Mouse (Mus musculus): ENCODE results near the gene F3. TPM values are rescaled to one million over a fixed set of nuclear protein-coding genes. Genes with fewer than 3 reads are reported as not detected.

Gene F3
- polyA plus RNA-seq, 1 experiment from 2014 or later = 0.48 TPM

DNA sequence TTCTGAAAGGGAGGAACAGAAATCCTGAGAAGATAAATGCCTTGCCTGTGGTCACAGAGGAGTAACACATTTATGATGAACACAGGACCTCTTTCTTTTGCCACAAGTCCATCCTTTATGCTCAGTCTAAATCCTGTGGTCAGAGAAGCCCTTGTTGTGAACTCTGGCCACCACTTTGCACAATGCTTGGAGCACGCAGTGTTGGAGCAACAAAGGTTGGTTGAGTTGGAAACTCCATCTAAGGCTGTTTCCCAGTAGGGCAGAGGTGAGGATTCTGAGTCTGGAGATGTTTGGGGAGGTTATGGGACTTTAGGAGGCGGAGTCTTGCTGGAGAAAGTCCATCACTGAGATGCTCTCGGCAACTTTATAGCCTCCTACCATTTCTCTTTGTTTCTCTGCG, 16.2 kb upstream of the F3 start:
- Histone ChIP-seq H3K36me3 (replicated peaks) (no peaks in the 10 kb centered on the region), H3K4me3 (replicated peaks) (no peak overlapping the region), H3K27ac (replicated peaks) (no peak overlapping the region), H3K9ac (no peak overlapping the region), H3K4me1 (replicated peaks) (no peaks in the 10 kb centered on the region), H3K27me3 (peaks cover 3% of the 10 kb centered on the region; the same call in 1 of the 2 replicates), H3K4me2 (no peak overlapping the region), H3K9me3 (replicated peaks) (no peaks in the 10 kb centered on the region)
- no peak for ATAC-seq (ENCODE audit: insufficient read depth)
- WGBS (ENCODE audit: insufficient replicate concordance) = 76% methylated on average over 4 of the region's 4 CpGs

DNA sequence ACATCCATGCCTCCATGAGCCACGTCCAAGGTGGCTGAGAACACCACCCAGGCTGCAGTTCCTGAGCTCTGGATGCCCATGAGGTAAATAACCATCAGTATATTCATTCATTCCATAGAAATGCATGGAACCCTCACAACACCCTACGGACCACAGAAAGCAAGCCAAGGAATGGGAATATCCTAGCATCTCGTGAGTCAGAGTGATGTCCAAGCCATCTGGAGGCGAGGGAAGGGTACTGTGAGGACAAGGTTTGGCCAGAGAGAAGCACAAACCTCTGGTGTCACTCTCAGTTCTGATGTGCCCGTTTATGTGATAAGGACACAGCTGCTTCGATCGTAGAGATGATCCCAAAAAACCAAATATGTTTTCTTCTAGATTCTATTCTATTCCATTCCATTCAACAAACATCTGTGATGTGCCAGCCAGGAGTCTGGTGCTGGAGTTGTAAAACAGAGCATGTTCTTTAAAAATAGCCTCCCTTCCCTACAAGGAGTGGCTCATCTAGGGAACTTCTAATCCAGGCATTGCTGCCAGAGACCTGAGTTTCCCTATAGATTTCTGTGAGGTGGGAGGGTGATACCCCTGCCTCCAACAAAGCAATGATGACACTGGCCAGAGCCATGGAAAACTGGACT, 12.3 kb upstream of the F3 start:
- WGBS (ENCODE audit: insufficient replicate concordance) = 61% methylated on average over 7 of the region's 7 CpGs
- ATAC-seq (ENCODE audit: insufficient read depth) = no peak
- Histone ChIP-seq H3K27ac (replicated peaks) (no peak overlapping the region), H3K9ac (no peak overlapping the region), H3K4me1 (replicated peaks) (no peaks in the 10 kb centered on the region), H3K36me3 (replicated peaks) (no peaks in the 10 kb centered on the region), H3K9me3 (replicated peaks) (no peaks in the 10 kb centered on the region), H3K4me3 (replicated peaks) (no peak overlapping the region), H3K27me3 (peaks cover 3% of the 10 kb centered on the region; the same call in 1 of the 2 replicates), H3K4me2 (no peak overlapping the region)

DNA sequence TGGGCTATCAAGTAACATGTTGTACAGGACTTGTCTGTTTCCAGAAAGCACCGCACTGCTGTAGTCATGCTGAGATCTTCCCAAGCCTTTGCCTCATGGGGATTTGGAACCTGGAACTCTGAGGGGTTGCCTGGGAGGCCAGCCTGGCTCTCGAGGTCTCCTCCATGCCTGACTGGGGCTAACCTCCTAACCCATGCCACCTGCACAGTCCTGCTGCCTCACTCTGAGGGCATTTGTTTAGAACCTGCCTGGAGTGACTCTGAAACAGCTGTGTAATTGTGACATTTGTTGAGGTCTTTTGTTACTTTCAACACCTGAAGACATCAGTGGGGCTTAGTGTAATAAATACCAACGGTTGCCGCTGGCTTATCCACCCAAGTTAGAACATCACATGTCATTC, 11.1 kb upstream of the F3 start:
- WGBS (ENCODE audit: insufficient replicate concordance) = 61% methylated on average over 4 of the region's 4 CpGs
- peaks cover 3% of the 10 kb centered on the region; the same call in 1 of the 2 replicates for H3K27me3 ChIP-seq
- no peak overlapping the region for H3K27ac ChIP-seq (replicated peaks)
- H3K4me1 ChIP-seq (replicated peaks) = no peaks in the 10 kb centered on the region
- ATAC-seq (ENCODE audit: insufficient read depth) = no peak
- H3K9ac ChIP-seq = no peak overlapping the region
- H3K9me3 ChIP-seq (replicated peaks) = no peaks in the 10 kb centered on the region
- no peaks in the 10 kb centered on the region for H3K36me3 ChIP-seq (replicated peaks)
- H3K4me2 ChIP-seq = no peak overlapping the region
- H3K4me3 ChIP-seq (replicated peaks) = no peak overlapping the region

DNA sequence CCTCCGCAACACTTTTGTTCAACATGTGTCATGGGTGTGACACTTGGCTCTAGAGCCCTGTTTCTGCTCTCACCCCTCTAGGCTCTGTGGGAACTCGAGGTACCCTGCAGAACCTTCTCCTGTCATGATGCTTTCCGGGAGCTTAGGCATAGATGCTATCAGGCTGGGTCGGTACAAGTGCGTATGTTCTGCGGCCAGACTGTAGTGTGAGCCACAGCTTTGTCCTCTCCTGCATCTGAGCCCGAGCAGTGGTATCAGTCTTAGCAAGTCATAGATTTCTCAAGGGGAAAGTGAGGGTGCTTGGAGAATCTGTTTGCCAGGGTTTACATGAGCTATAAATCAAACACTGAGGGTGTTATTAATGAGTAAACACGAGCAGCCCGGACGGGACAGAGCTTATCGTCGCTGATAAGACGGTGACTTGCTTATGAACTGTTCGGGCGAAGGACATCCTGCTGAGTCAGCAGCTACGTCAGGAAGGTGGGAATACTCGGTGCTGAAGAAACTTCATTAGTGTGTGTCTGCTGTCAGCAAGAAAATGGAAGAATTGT, 10.1 kb upstream of the F3 start:
- H3K27ac ChIP-seq (replicated peaks) = no peak overlapping the region
- no peak overlapping the region for H3K4me3 ChIP-seq (replicated peaks)
- 32% methylated on average over 17 of the region's 17 CpGs for WGBS (ENCODE audit: insufficient replicate concordance)
- H3K9me3 ChIP-seq (replicated peaks) = no peaks in the 10 kb centered on the region
- no peaks in the 10 kb centered on the region for H3K36me3 ChIP-seq (replicated peaks)
- H3K4me1 ChIP-seq (replicated peaks) = no peaks in the 10 kb centered on the region
- ATAC-seq (ENCODE audit: insufficient read depth) = no peak
- peaks cover 3% of the 10 kb centered on the region; the same call in 1 of the 2 replicates for H3K27me3 ChIP-seq
- H3K4me2 ChIP-seq = no peak overlapping the region
- no peak overlapping the region for H3K9ac ChIP-seq

DNA sequence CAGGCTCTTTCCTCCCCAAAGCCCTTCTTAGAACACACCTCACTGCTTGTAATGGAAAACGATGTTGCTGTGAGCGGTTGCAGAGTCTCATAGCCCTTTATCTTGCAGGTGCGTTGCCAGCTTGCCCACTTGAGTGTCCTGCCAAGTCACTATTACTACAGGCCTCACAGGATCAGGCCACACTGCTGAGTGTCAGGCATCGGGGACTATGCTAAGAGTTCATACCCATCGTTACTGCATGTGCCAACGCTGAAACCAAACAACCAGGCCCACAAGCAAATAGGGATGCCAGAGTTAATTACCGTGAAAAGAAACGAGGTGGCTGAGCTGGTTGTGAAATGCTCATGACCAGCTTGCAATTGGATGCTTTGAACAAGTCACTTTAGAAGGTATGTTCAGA, 9.5 kb upstream of the F3 start:
- Histone ChIP-seq H3K4me3 (replicated peaks) (no peak overlapping the region), H3K4me2 (no peak overlapping the region), H3K9ac (no peak overlapping the region), H3K27me3 (peaks cover 3% of the 10 kb centered on the region; the same call in 1 of the 2 replicates), H3K27ac (replicated peaks) (no peak overlapping the region), H3K4me1 (replicated peaks) (no peaks in the 10 kb centered on the region), H3K9me3 (replicated peaks) (no peaks in the 10 kb centered on the region), H3K36me3 (replicated peaks) (no peaks in the 10 kb centered on the region)
- ATAC-seq (ENCODE audit: insufficient read depth) = no peak
- WGBS (ENCODE audit: insufficient replicate concordance) = 68% methylated on average over 8 of the region's 8 CpGs

DNA sequence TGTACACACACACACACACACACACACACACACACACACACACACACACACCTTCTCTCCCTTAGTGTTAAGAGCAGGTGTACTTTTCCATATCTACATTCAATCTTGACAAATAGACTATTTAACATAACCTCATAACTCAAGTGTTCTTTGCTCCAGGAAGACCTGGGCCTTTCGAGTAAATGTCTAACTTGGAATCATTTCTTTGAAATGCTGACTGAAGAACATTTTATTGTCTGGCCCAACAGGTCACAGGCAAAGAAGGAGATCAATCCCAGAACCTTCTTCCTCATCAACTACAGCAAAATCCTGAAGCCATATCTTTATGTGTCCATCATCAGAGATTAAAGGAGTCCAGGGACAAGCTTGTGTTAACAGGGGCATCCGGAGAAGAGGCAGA, 8.9 kb upstream of the F3 start:
- Histone ChIP-seq H3K36me3 (replicated peaks) (no peaks in the 10 kb centered on the region), H3K9me3 (replicated peaks) (no peaks in the 10 kb centered on the region), H3K9ac (no peak overlapping the region), H3K27me3 (peaks cover 3% of the 10 kb centered on the region; the same call in 1 of the 2 replicates), H3K4me2 (no peak overlapping the region), H3K4me1 (replicated peaks) (no peaks in the 10 kb centered on the region), H3K27ac (replicated peaks) (no peak overlapping the region), H3K4me3 (replicated peaks) (no peak overlapping the region)
- no peak for ATAC-seq (ENCODE audit: insufficient read depth)
- WGBS (ENCODE audit: insufficient replicate concordance) = 64% methylated on average over 2 of the region's 2 CpGs

DNA sequence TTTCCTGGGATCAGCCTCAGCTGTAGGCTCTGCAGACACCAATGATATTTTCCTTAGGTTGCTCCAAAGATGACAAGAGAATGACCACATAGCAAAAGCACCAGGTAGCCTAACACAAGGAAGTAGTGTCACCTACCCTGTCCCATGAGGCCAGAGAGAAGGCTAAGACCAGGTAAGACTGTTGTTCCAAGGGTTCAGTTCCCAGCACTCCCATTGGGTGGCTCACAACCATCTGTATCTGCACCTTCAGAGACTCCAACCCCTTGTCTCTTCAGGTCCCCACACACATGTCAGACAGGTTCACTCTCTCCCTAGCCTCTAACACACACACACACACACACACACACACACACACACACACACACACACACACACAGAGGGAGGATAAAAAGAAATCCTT, 8.0 kb upstream of the F3 start:
- H3K27ac ChIP-seq (replicated peaks) = no peak overlapping the region
- ATAC-seq (ENCODE audit: insufficient read depth) = no peak
- H3K9ac ChIP-seq = no peak overlapping the region

DNA sequence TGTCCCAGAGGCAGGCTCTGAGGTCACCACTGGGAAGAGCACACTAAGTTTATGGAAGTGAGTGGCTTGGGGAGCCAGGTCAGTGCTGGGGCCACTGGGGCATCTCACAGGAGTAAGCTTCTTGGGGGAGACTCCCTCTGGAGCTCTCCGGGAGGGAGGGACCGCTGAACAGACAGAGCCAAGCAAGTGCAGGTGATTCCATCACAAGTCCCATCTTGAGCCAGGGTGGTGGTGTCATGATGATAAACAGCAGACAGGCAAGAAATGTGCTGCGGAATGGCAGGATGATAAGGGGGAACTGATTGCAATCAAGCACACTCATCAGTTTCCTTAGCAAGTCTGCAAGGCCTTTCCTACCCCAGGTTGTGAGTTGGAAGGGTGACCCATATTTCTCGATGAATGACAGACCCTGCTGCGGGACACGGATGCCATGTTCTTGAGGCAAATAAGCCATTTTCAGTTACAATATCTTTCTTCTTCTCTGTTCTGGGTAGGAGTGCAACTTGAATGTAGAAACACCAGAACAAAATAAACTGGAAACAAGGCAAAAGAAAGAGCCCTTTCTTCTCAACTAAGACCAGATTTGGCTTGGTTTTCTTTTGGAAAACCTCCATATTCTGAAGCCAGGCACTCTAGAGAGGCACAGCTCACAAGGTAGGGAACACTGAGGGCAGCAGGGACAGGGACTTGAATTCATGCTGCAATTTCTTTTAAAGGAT, 7.4 kb upstream of the F3 start:
- WGBS (ENCODE audit: insufficient replicate concordance) = 46% methylated on average over 6 of the region's 6 CpGs
- Histone ChIP-seq H3K27ac (replicated peaks) (no peak overlapping the region), H3K36me3 (replicated peaks) (no peaks in the 10 kb centered on the region), H3K4me1 (replicated peaks) (no peaks in the 10 kb centered on the region), H3K27me3 (peaks cover 4% of the 10 kb centered on the region; the same call in 1 of the 2 replicates), H3K4me2 (no peak overlapping the region), H3K9me3 (replicated peaks) (no peaks in the 10 kb centered on the region), H3K4me3 (replicated peaks) (no peak overlapping the region), H3K9ac (no peak overlapping the region)
- no peak for ATAC-seq (ENCODE audit: insufficient read depth)

More for the DNA sequence above, 8.0 kb upstream of the F3 start:
- Histone ChIP-seq H3K9me3 (replicated peaks) (no peaks in the 10 kb centered on the region), H3K4me2 (no peak overlapping the region), H3K36me3 (replicated peaks) (no peaks in the 10 kb centered on the region), H3K4me1 (replicated peaks) (no peaks in the 10 kb centered on the region), H3K4me3 (replicated peaks) (no peak overlapping the region), H3K27me3 (peaks cover 3% of the 10 kb centered on the region; the same call in 1 of the 2 replicates)

DNA sequence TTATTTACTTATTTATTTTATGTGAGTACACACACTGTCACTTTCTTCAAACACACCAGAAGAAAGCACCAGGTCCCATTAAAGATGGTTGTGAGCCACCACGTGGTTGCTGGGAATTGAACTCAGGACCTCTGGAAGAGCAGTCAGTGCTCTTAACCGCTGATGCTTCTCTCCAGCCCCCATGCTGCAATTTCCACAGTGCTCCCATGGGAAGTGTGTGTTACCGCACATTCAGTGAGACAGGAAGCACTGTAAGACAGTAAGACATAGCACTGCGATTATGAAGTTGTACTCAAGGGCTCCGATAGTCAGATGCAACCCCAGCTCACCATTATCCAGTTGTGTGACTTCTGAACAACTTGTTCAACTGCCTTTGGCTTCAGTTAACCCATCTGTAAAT, 6.9 kb upstream of the F3 start:
- Histone ChIP-seq H3K9me3 (replicated peaks) (no peaks in the 10 kb centered on the region), H3K4me1 (replicated peaks) (peaks cover 3% of the 10 kb centered on the region; the same call in 1 of the 2 replicates), H3K27me3 (peaks cover 7% of the 10 kb centered on the region), H3K36me3 (replicated peaks) (no peaks in the 10 kb centered on the region), H3K27ac (replicated peaks) (no peak overlapping the region), H3K9ac (no peak overlapping the region), H3K4me2 (no peak overlapping the region), H3K4me3 (replicated peaks) (no peak overlapping the region)
- ATAC-seq (ENCODE audit: insufficient read depth) = no peak
- WGBS (ENCODE audit: insufficient replicate concordance) = 61% methylated on average over 5 of the region's 5 CpGs

DNA sequence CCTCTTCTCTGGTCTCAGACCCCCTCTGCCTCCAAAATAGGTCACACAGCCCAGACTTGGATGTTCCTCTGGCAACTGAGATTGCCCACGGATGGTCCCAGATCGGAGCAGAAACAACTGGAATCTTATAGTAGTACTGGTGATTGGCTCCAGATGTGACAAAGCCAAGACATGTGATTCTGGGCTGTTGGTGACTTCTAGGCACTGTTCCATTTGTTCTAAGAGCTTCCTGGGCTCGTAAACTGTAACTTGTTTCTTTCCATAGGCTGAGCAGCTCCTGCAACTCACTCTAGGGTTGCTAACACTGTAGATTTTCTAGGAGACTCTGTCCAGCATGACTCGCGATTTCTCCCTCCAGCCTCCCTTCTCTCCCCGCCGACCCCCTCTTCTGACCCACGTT, 4.7 kb upstream of the F3 start:
- Histone ChIP-seq H3K9me3 (replicated peaks) (no peaks in the 10 kb centered on the region), H3K9ac (no peak overlapping the region), H3K27me3 (peaks cover 29% of the 10 kb centered on the region), H3K27ac (replicated peaks) (no peak overlapping the region), H3K4me2 (no peak overlapping the region), H3K36me3 (replicated peaks) (no peaks in the 10 kb centered on the region), H3K4me3 (replicated peaks) (no peak overlapping the region), H3K4me1 (replicated peaks) (peaks cover 18% of the 10 kb centered on the region; the same call in 1 of the 2 replicates)
- WGBS (ENCODE audit: insufficient replicate concordance) = 64% methylated on average over 8 of the region's 8 CpGs
- ATAC-seq (ENCODE audit: insufficient read depth) = no peak

DNA sequence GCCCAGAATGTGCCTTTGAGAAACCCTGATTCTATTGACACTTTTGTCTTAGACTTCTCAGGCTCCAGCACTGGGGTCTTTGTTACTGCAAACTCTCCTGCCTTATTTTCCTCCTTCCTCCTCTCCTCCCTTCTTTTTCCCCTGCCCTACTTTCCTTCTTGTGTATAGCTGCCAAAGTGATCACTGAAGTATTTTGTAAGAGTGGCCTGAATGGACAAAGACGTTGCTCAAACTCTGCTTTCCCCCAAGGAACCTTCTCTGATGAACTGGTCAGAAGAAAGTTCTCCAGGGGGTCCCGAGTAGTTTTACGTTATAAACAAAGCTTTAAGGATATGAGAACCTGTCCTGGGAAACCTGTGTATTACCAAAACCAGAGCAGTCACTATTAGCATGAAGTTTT, 3.6 kb upstream of the F3 start:
- 56% methylated on average over 3 of the region's 3 CpGs for WGBS (ENCODE audit: insufficient replicate concordance)
- Histone ChIP-seq H3K27ac (replicated peaks) (no peak overlapping the region), H3K9ac (no peak overlapping the region), H3K27me3 (peaks cover 39% of the 10 kb centered on the region), H3K4me1 (replicated peaks) (peaks cover 18% of the 10 kb centered on the region; the same call in 1 of the 2 replicates), H3K9me3 (replicated peaks) (no peaks in the 10 kb centered on the region), H3K36me3 (replicated peaks) (no peaks in the 10 kb centered on the region), H3K4me2 (no peak overlapping the region), H3K4me3 (replicated peaks) (no peak overlapping the region)
- no peak for ATAC-seq (ENCODE audit: insufficient read depth)
